Mouse (Mus musculus): ENCODE results near the gene Bricd5. TPM values are rescaled to one million over a fixed set of nuclear protein-coding genes. Genes with fewer than 3 reads are reported as not detected.
"Not testable (repeated sequence)": the region's sequence is repeated elsewhere in the genome, so short reads cannot be mapped to it uniquely, and the experiment has no call there.

Gene Bricd5
- total and polyA plus RNA-seq, 2 experiments from 2014 or later = 1.4 to 4.0 TPM

DNA sequence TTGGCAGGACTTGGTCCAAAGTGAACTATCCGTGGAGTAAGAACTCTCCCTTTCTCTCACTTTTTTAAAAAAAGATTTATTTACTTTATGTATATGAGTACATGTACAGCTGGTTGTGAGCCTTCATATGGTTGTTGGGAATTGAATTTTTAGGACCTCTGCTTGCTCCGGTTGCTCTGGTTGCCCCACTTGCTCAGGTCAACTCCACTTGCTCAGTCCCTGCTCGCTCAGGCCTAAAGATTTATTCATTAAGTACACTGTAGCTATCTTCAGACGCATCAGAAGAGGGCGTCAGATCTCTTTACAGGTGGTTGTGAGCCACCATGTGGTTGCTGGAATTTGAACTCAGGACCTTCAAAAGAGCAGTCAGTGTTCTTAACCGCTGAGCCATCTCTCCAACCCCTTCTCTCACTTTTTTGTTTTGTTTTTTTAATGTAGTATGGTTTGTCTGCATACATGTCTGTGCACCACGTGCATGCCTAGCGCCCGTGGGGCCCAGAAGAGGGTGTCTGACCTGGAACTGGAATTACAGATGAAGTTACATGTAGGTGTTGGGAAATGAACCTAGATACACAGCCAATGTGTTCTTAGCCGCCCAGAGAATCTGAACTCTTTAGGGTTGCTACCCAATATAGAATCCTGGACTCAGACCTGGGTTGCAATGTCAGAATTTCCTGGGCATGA lies 18.0 kb upstream of the Bricd5 start:
- H3K36me3 ChIP-seq (ENCODE audit: insufficient read depth, low read length); H3K4me1 ChIP-seq (ENCODE audit: insufficient read depth, low read length); DNase-seq (ENCODE audit: low spot score); H3K9ac ChIP-seq (replicated peaks; ENCODE audit: low read length); ATAC-seq; H3K9me3 ChIP-seq (ENCODE audit: low read length); H3K27me3 ChIP-seq (ENCODE audit: insufficient read depth, low read length): not testable (repeated sequence)
- peak; percentile 14; the same call in 1 of the 2 replicates for TF ChIP-seq CTCF (IDR thresholded peaks at IDR 0.05; ENCODE audit: low read depth)
- peak overlapping the region; percentile 65 for H3K4me2 ChIP-seq (ENCODE audit: low read depth, low read length)
- peak overlapping the region; percentile 36; the same call in 1 of the 2 replicates for H3K27ac ChIP-seq
- H3K4me3 ChIP-seq (ENCODE audit: low read length) = peak overlapping the region; percentile 78
- 44% methylated on average over 10 of the region's 10 CpGs for WGBS

DNA sequence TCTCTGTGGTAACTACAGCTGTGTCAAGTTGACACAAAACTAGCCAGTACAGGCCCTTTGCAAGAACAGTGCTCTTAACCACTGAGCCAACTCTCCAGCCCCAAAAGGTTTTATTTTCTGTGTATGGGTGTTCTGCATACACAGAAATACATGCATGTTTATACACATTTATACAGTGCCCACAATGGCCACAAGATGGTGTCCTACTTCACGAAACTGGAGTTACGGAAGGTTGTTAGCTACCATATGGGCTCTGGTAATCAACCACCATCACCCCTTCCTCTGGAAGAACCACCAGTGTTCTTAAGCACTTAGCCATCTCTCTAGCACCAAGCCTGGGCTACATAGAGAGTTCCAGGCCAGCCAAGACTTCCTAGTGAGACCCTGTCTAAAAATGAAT lies 12.1 kb upstream of the Bricd5 start:
- peak; percentile 49 for DNase-seq (ENCODE audit: low spot score)
- H3K27ac ChIP-seq = no peak overlapping the region
- H3K4me3 ChIP-seq (ENCODE audit: low read length) = no peak overlapping the region
- H3K27me3 ChIP-seq (ENCODE audit: insufficient read depth, low read length) = no peaks in the 10 kb centered on the region
- H3K9me3 ChIP-seq (ENCODE audit: low read length) = no peaks in the 10 kb centered on the region
- TF ChIP-seq CTCF (IDR thresholded peaks at IDR 0.05; ENCODE audit: low read depth) = peak; percentile 56
- no peak for ATAC-seq
- H3K36me3 ChIP-seq (ENCODE audit: insufficient read depth, low read length) = no peaks in the 10 kb centered on the region
- no peaks in the 10 kb centered on the region for H3K4me1 ChIP-seq (ENCODE audit: insufficient read depth, low read length)
- WGBS = 60% methylated on average over 2 of the region's 2 CpGs
- H3K9ac ChIP-seq (replicated peaks; ENCODE audit: low read length) = no peak overlapping the region
- no peak overlapping the region for H3K4me2 ChIP-seq (ENCODE audit: low read depth, low read length)

DNA sequence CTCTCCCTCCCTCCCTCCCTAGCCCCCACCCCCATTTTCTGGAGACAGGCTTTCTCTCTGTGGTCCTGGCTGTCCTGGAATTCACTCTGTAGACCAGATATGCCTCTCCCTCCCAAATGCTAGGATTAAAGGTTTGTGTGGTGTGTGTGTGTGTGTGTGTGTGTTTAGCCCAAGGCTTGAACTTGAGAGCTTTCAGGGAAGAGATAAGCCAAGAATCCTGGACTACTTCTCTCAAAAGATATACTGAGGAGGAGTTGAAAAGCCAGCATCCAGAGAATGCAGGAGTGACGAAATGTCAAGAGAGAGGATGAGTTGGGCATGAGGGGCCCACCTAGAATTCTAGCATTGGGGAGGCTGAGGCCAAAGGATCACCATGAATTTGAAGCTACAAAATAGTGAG lies 10.8 kb upstream of the Bricd5 start:
- Histone ChIP-seq H3K9me3 (ENCODE audit: low read length) (no peaks in the 10 kb centered on the region), H3K4me3 (ENCODE audit: low read length) (no peak overlapping the region), H3K36me3 (ENCODE audit: insufficient read depth, low read length) (no peaks in the 10 kb centered on the region), H3K4me2 (ENCODE audit: low read depth, low read length) (no peak overlapping the region), H3K4me1 (ENCODE audit: insufficient read depth, low read length) (no peaks in the 10 kb centered on the region), H3K27ac (no peak overlapping the region), H3K9ac (replicated peaks; ENCODE audit: low read length) (no peak overlapping the region), H3K27me3 (ENCODE audit: insufficient read depth, low read length) (no peaks in the 10 kb centered on the region)
- ATAC-seq (no peak), DNase-seq (ENCODE audit: low spot score) (no peak)
- 96% methylated on average over 1 of the region's 1 CpGs for WGBS
- no peak for TF ChIP-seq CTCF (IDR thresholded peaks at IDR 0.05; ENCODE audit: low read depth)

DNA sequence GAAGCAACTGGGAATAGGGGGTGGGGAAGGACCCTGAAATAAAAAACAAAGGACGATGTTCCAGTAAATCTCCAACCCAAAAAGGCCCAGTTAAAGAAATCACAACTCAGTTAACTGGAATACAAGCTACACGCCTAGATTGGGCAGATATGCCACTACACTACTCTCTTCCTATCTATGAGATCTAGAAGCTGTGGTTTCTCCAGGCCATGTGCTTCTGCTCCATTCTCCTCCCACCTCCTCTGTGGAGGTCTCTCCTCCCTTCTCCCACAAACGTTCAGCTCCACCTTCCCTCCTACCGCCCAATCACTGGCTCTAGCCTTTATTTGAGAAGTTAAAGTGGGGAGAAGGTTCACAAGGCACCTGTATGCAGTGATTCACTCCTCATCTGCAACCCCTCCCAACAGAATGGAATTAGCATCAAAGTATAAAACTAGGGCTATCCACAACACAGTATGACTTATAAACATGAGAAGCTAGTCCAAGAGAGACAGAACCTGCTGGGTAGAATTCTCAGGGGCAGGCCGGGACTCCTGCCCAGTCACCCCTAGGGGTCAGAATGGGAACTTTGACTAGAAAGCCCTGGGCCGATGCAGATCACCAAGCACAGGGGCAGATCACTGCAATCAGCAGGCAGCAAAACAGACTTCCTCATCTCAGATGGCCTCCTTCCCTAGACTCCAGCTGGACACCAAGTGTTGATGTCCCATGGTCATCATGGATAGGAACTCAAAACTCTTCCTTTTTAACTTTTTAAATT lies 10.1 kb upstream of the Bricd5 start:
- DNase-seq (ENCODE audit: low spot score) (no peak), ATAC-seq (no peak)
- Histone ChIP-seq H3K27me3 (ENCODE audit: insufficient read depth, low read length) (no peaks in the 10 kb centered on the region), H3K36me3 (ENCODE audit: insufficient read depth, low read length) (no peaks in the 10 kb centered on the region), H3K27ac (no peak overlapping the region), H3K4me3 (ENCODE audit: low read length) (no peak overlapping the region), H3K4me2 (ENCODE audit: low read depth, low read length) (no peak overlapping the region), H3K9ac (replicated peaks; ENCODE audit: low read length) (no peak overlapping the region), H3K4me1 (ENCODE audit: insufficient read depth, low read length) (no peaks in the 10 kb centered on the region), H3K9me3 (ENCODE audit: low read length) (no peaks in the 10 kb centered on the region)
- WGBS = 62% methylated on average over 6 of the region's 6 CpGs
- no peak for TF ChIP-seq CTCF (IDR thresholded peaks at IDR 0.05; ENCODE audit: low read depth)

DNA sequence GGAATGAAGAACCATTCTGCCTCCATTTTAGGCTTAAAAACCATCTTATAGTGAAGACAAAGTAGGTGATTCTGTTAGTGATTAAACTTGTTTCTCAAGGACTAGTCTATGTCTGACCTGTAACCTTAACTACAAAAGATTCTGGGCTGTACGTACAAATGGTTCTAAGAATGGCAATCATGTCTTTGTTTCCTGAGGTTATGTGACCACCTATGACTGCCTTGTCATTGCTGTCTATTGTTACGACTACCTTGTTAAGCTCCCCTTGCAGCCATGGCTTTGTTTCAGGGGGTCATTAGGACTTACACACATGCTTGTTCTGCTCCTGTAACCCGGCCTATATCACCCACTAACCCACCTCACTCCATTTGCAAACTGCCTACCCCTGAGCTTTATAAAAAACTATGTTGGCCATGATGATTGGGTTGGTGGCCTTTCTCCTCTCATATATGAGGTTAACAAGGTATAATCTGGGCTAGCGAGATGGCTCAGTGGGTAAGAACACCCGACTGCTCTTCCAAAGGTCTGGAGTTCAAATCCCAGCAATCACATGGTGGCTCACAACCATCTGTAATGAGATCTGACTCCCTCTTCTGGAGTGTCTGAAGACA lies 4.9 kb upstream of the Bricd5 start:
- Histone ChIP-seq H3K4me2 (ENCODE audit: low read depth, low read length) (no peak overlapping the region), H3K9ac (replicated peaks; ENCODE audit: low read length) (no peak overlapping the region), H3K36me3 (ENCODE audit: insufficient read depth, low read length) (0 out of 2 replicates have a peak, but pooled peaks cover 2% of the 10 kb centered on the region), H3K27ac (no peak overlapping the region), H3K9me3 (ENCODE audit: low read length) (no peaks in the 10 kb centered on the region), H3K4me1 (ENCODE audit: insufficient read depth, low read length) (peaks cover 18% of the 10 kb centered on the region), H3K27me3 (ENCODE audit: insufficient read depth, low read length) (no peaks in the 10 kb centered on the region), H3K4me3 (ENCODE audit: low read length) (no peak overlapping the region)
- DNase-seq (ENCODE audit: low spot score) (no peak), ATAC-seq (no peak)
- 89% methylated on average over 5 of the region's 5 CpGs for WGBS
- no peak for TF ChIP-seq CTCF (IDR thresholded peaks at IDR 0.05; ENCODE audit: low read depth)

DNA sequence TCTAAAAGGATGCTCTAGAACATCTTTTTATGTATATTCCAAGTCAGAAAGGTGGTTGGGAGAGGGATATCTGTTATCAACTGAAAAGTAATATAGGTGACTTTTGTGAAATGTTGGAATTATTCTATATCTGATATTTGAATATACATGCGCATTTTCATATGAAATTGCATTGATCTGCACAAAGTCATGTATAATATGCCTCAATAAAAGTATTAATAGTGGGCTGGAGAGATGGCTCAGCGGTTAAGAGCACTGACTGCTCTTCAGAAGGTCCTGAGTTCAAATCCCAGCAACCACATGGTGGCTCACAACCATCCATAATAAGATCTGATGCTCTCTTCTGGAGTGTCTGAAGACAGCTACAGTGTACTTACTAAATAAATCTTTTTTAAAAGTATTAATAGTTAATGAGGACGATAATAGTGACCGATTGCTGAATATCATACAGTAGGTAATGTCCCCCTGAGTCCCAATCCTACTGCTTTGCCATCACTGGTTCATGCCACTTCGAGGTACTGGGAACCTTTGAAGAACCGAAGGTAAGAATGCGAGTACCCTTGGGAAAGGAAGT lies 4.3 kb upstream of the Bricd5 start:
- H3K36me3 ChIP-seq (ENCODE audit: insufficient read depth, low read length) = 0 out of 2 replicates have a peak, but pooled peaks cover 8% of the 10 kb centered on the region
- peak overlapping the region; percentile 80 for H3K9ac ChIP-seq (replicated peaks; ENCODE audit: low read length)
- H3K4me1 ChIP-seq (ENCODE audit: insufficient read depth, low read length) = peaks cover 18% of the 10 kb centered on the region
- H3K4me2 ChIP-seq (ENCODE audit: low read depth, low read length) = peak overlapping the region; percentile 97
- peak overlapping the region; percentile 92 for H3K27ac ChIP-seq
- H3K4me3 ChIP-seq (ENCODE audit: low read length) = peak overlapping the region; percentile 79
- 19% methylated on average over 7 of the region's 7 CpGs for WGBS
- ATAC-seq (no peak), DNase-seq (ENCODE audit: low spot score) (no peak)
- no peaks in the 10 kb centered on the region for H3K27me3 ChIP-seq (ENCODE audit: insufficient read depth, low read length)
- TF ChIP-seq CTCF (IDR thresholded peaks at IDR 0.05; ENCODE audit: low read depth) = no peak
- H3K9me3 ChIP-seq (ENCODE audit: low read length) = no peaks in the 10 kb centered on the region

All from hindbrain, postnatal 0 days (tissue).